Mouse (Mus musculus) hindbrain, embryonic 11.5 days (tissue): ENCODE data around the gene Stard7. TPM values are rescaled to one million over a fixed set of nuclear protein-coding genes. Genes with fewer than 3 reads are reported as not detected.

ENCODE experiments used
- ATAC-seq: fragments of 200-750 bp; cut with Nextera tagmentation; 2 replicates; pipeline ENCODE4 v1.8.0; 2017; ENCODE audit warnings: mild to moderate bottlenecking, moderate TSS enrichment, moderate library complexity; ENCODE audit not compliant: low FRiP score
- DNase-seq: peaks from one replicate; pipeline ENCODE4 v3.0.0-alpha.2; 2015; ENCODE audit warnings: low spot score
- H3K27ac ChIP-seq: fragments of 300-500 bp; sonication (generic); 2 replicates; pipeline ENCODE4 v1.5.1; 2014; ENCODE audit warnings: mild to moderate bottlenecking, low read depth, low read length
- H3K27me3 ChIP-seq: fragments of 300-500 bp; sonication (generic); 2 replicates; pipeline ENCODE4 v1.6.1; 2014; ENCODE audit warnings: mild to moderate bottlenecking, low read length, moderate library complexity, mixed read lengths; ENCODE audit not compliant: control insufficient read depth, insufficient read depth
- H3K36me3 ChIP-seq: fragments of 300-500 bp; sonication (generic); 2 replicates; pipeline ENCODE4 v1.6.1; 2014; ENCODE audit warnings: mild to moderate bottlenecking, low read length, moderate library complexity, mixed read lengths; ENCODE audit not compliant: control insufficient read depth, insufficient read depth
- H3K4me1 ChIP-seq: fragments of 300-500 bp; sonication (generic); replicated peaks from 2 replicates; pipeline ENCODE4 v1.6.1; 2014; ENCODE audit warnings: low read length, mixed read lengths; ENCODE audit not compliant: control insufficient read depth, insufficient read depth
- H3K4me2 ChIP-seq: fragments of 300-500 bp; sonication (generic); replicated peaks from 2 replicates; pipeline ENCODE4 v1.6.1; 2014; ENCODE audit warnings: mild to moderate bottlenecking, low read depth, low read length
- H3K4me3 ChIP-seq: fragments of 300-500 bp; sonication (generic); 2 replicates; pipeline ENCODE4 v1.5.1; 2014; ENCODE audit warnings: low read depth, low read length
- H3K9ac ChIP-seq: fragments of 300-500 bp; sonication (generic); 2 replicates; pipeline ENCODE4 v1.6.1; 2014; ENCODE audit warnings: low read depth, low read length
- H3K9me3 ChIP-seq: fragments of 300-500 bp; sonication (generic); 2 replicates; pipeline ENCODE4 v1.6.1; 2016; ENCODE audit warnings: low read length; ENCODE audit not compliant: control insufficient read depth
- WGBS: fragments of 180-500 bp; shearing (Covaris S2); extraction: QIAGEN DNeasy Blood & Tissue Kit; methylation state at CpG from one replicate; pipeline ENCODE4 v1.1.7; 2014; 5-methylcytosine and 5-hydroxymethylcytosine counted together
- polyA plus RNA-seq: library from polyadenylated mRNA; unstranded; fragments of >200 nt; fragmentation: Nextera tagmentation; extraction: Ambion mirVana; gene quantifications from 2 replicates; pipeline ENCODE4 v1.2.1, GENCODE M21; 2014

The Stard7 gene
- polyA plus RNA-seq, 1 experiment from 2014 or later: 79.5 TPM

DNA sequence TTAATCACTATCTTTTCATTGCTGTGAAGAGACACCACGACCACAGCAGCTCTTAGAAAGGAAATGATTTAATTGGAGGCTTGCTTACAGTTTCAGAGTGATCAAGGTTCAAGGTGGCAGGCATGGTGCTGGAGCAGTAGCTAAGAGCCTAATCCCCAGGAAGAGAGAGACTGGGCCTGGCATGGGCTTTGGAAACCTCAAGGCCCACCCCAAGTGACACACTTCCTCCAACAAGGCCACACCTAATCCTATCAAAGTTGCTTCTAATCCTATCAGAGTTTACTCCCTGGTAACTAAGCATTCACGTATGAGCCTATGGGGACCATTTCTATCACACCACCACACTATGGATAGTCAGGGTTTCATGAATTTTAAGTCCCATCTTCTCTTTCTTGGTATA, 40.2 kb downstream of the Stard7 start:
- Histone ChIP-seq H3K9me3 (no peaks in the 10 kb centered on the region), H3K4me3 (no peak overlapping the region), H3K36me3 (no peaks in the 10 kb centered on the region), H3K4me1 (no peaks in the 10 kb centered on the region), H3K27me3 (no peaks in the 10 kb centered on the region), H3K27ac (no peak overlapping the region), H3K9ac (no peak overlapping the region), H3K4me2 (no peak overlapping the region)
- ATAC-seq: no peak
- DNase-seq: no peak
- WGBS: 76% methylated on average over 2 of the region's 2 CpGs

DNA sequence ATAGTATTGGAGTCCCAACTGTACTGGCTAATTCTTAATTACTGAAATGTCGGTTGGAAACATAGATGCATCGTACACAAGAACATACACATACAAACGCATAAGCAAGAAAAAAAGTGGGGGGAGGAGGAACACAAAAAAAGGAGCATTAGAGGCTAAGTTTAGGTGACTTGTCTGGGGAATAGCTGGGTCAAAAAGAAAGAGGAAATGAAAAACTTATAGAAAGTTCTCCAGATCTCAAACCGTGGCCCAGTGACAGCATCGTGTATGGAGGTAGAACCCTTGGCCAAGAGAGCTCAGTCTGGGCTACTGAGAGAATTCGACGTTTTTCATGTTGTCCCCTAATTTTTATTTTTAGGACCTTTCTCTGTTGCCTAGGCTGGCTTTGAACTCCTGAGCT, 40.7 kb downstream of the Stard7 start:
- 91% methylated on average over 7 of the region's 7 CpGs for WGBS
- DNase-seq (no peak), ATAC-seq (no peak)
- no peak overlapping the region for H3K27ac ChIP-seq
- H3K4me2 ChIP-seq: no peak overlapping the region
- no peak overlapping the region for H3K4me3 ChIP-seq
- H3K9me3 ChIP-seq: no peaks in the 10 kb centered on the region
- no peaks in the 10 kb centered on the region for H3K36me3 ChIP-seq
- no peaks in the 10 kb centered on the region for H3K27me3 ChIP-seq
- no peaks in the 10 kb centered on the region for H3K4me1 ChIP-seq
- H3K9ac ChIP-seq: no peak overlapping the region

DNA sequence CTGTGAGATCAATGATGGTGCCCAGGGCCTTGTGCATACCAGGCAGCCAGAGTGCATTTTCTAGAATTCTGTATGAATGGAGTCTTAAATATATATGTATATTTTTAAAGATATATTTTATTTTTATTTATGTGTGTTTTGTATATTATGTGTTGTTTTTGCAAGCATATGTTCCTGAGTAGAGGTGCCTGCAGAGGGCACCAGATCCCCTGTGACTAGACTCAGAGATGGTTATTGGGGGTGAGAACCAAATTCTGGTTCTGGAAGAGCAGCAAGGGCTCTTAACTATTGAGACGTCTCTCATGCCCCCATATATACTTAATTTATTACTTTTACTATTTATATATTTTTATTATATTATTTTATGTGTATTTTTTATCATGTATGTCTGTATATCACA, 41.2 kb downstream of the Stard7 start:
- no peak overlapping the region for H3K27ac ChIP-seq
- H3K4me2 ChIP-seq: no peak overlapping the region
- no peak overlapping the region for H3K4me3 ChIP-seq
- H3K4me1 ChIP-seq: no peaks in the 10 kb centered on the region
- no peak overlapping the region for H3K9ac ChIP-seq
- no peaks in the 10 kb centered on the region for H3K9me3 ChIP-seq
- ATAC-seq (no peak), DNase-seq (no peak)
- 88% methylated on average over 1 of the region's 1 CpGs for WGBS
- H3K27me3 ChIP-seq: no peaks in the 10 kb centered on the region
- no peaks in the 10 kb centered on the region for H3K36me3 ChIP-seq

DNA sequence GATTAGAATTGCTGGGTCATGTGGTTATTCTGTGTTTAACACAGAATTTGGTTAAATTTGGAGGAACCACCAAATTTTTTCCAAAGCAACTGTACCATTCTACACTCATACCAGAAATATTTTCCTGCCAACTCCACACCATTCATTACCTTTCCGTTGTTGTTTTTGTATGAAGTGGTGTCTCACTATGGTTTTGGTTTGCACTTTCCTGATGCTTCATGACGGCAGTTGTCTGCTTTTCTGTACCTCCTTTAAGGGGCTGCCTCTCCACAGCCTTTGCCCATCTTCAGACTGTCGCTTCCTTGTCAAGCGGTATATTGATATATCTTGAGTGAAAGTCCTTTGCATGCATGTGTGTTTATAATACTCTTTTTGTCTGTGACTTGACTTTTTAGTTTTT, 42.8 kb downstream of the Stard7 start:
- Histone ChIP-seq H3K36me3 (no peaks in the 10 kb centered on the region), H3K4me2 (no peak overlapping the region), H3K9ac (no peak overlapping the region), H3K4me3 (no peak overlapping the region), H3K27me3 (no peaks in the 10 kb centered on the region), H3K27ac (no peak overlapping the region), H3K9me3 (no peaks in the 10 kb centered on the region), H3K4me1 (no peaks in the 10 kb centered on the region)
- ATAC-seq: no peak
- 92% methylated on average over 4 of the region's 4 CpGs for WGBS
- DNase-seq: no peak

DNA sequence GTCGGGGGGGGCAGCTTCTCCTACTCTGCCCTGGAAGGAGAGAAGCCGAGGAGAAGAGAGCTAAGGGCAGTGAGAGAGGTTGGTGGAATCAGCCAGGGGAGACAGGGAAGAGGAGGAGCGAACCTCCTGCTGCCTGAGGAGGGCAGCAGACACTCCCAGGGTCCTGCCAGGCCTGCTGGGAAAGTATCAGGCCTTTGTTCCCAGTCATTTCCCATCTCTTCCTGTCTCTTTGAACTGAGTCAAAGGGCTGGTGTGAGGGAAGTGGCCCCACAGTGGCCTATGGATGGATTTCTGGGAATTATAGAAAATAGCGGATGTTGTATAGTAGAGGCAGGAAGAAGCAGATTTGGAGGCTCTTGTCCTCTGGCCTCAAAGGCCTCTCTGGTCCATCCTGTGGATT, 43.9 kb downstream of the Stard7 start:
- H3K27me3 ChIP-seq: no peaks in the 10 kb centered on the region
- no peaks in the 10 kb centered on the region for H3K4me1 ChIP-seq
- H3K9ac ChIP-seq: no peak overlapping the region
- 44% methylated on average over 4 of the region's 4 CpGs for WGBS
- no peak overlapping the region for H3K4me3 ChIP-seq
- ATAC-seq (no peak), DNase-seq (no peak)
- H3K27ac ChIP-seq: no peak overlapping the region
- no peaks in the 10 kb centered on the region for H3K9me3 ChIP-seq
- no peaks in the 10 kb centered on the region for H3K36me3 ChIP-seq
- H3K4me2 ChIP-seq: no peak overlapping the region

DNA sequence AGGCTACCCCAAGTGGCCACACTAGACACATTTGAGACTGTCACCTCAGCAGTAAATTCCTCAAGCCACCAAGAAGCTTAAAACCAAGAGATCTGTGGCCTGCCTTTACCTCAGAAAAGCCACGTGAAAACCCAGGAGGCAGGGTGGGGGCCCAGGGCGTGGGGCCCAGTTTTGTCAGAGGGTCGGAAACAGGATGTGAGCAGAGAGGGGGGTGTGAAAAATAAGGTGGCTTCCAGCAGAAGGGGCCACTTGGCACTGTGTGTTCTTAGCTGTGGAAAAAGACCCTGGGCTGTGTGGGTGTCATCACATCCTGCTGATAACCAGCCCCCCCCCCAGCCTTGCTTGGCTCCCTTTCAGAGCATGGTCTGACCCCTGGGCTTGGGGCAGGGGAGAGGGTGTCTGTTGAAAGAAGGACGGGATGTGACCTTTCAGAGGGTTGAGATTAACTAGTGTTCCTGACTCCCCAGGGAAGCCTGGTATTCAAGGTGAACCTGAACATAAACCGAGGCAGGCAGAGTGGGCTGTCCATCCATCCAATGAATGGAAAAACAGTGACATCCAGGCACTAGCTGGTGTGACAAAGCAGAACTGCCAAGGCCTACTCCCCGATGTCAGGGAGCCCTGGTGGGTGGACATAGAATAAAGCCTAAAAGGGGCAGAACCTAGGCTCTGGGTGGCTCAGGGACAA, 44.6 kb downstream of the Stard7 start:
- H3K4me2 ChIP-seq: no peak overlapping the region
- no peaks in the 10 kb centered on the region for H3K36me3 ChIP-seq
- DNase-seq: no peak
- no peak for ATAC-seq
- no peaks in the 10 kb centered on the region for H3K9me3 ChIP-seq
- H3K9ac ChIP-seq: no peak overlapping the region
- no peaks in the 10 kb centered on the region for H3K27me3 ChIP-seq
- H3K4me1 ChIP-seq: no peaks in the 10 kb centered on the region
- no peak overlapping the region for H3K27ac ChIP-seq
- 74% methylated on average over 6 of the region's 6 CpGs for WGBS
- no peak overlapping the region for H3K4me3 ChIP-seq

DNA sequence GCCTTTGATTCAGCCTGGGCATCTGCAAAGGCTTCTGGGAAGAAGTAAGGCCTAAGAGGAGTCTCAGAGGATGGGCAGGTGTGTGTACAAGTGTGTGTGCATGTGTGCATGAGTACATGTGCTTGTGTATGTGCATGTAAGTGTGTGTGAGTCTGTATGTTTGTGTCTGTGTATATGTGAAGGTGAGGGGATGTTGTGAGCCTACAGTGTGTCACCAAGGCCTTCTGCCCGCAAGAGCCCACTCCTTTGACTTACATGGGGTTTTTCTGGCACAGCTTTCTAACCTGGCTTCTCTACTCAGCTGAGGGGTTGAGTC, 45.1 kb downstream of the Stard7 start:
- no peaks in the 10 kb centered on the region for H3K9me3 ChIP-seq
- DNase-seq: no peak
- ATAC-seq: no peak
- 93% methylated on average over 1 of the region's 1 CpGs for WGBS
- H3K27me3 ChIP-seq: no peaks in the 10 kb centered on the region
- H3K36me3 ChIP-seq: no peaks in the 10 kb centered on the region
- no peak overlapping the region for H3K9ac ChIP-seq
- no peaks in the 10 kb centered on the region for H3K4me1 ChIP-seq
- H3K4me3 ChIP-seq: no peak overlapping the region
- no peak overlapping the region for H3K4me2 ChIP-seq
- no peak overlapping the region for H3K27ac ChIP-seq

DNA sequence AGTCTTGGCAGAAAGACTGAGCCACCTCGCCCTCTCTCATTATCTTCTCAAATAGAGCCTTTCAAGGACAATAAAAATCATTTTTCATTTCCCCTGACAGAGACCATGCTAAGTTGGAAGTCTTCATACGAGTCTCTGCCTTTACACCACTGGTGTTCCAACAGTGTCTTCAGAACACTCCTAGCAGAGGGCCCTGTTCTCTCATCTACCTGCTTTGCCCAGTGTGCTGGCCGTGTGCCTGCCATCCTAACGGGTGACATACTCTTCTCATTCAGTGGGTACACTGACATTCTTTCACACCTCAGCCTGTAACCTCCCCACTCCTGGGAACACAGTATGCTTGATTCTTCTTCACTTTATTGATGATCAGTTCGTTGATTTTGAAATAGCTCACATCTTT, 46.4 kb downstream of the Stard7 start:
- DNase-seq (no peak), ATAC-seq (no peak)
- no peaks in the 10 kb centered on the region for H3K4me1 ChIP-seq
- no peak overlapping the region for H3K4me3 ChIP-seq
- H3K27me3 ChIP-seq: no peaks in the 10 kb centered on the region
- no peaks in the 10 kb centered on the region for H3K36me3 ChIP-seq
- H3K27ac ChIP-seq: no peak overlapping the region
- WGBS: 79% methylated on average over 5 of the region's 5 CpGs
- no peaks in the 10 kb centered on the region for H3K9me3 ChIP-seq
- H3K4me2 ChIP-seq: no peak overlapping the region
- no peak overlapping the region for H3K9ac ChIP-seq

DNA sequence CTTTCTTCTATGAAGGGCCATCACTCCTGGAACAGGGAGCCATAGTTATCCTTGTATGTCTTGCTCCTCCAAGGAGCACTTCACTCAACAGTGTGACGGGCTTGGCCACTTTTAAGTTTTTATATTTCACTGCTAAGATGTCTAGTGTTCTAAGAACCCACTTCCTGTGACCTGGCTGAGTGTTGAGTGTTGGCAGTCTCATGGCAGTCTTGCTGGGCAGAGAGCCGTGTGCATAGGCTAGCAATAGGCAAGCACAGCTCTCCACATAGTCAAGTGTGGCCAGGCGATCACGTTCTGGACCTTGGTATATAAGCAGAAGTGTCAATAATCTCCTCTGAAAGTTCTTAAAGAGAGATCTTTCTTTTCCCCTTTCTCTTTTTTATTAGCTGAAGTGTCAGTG, 48.1 kb downstream of the Stard7 start:
- no peaks in the 10 kb centered on the region for H3K36me3 ChIP-seq
- H3K27ac ChIP-seq: no peak overlapping the region
- H3K4me3 ChIP-seq: no peak overlapping the region
- DNase-seq (no peak), ATAC-seq (no peak)
- H3K9me3 ChIP-seq: no peaks in the 10 kb centered on the region
- no peaks in the 10 kb centered on the region for H3K4me1 ChIP-seq
- 91% methylated on average over 4 of the region's 4 CpGs for WGBS
- no peak overlapping the region for H3K9ac ChIP-seq
- H3K27me3 ChIP-seq: no peaks in the 10 kb centered on the region
- no peak overlapping the region for H3K4me2 ChIP-seq
